ENCODE assay signal across 12 mouse cellular contexts in the genomic region with DNA sequence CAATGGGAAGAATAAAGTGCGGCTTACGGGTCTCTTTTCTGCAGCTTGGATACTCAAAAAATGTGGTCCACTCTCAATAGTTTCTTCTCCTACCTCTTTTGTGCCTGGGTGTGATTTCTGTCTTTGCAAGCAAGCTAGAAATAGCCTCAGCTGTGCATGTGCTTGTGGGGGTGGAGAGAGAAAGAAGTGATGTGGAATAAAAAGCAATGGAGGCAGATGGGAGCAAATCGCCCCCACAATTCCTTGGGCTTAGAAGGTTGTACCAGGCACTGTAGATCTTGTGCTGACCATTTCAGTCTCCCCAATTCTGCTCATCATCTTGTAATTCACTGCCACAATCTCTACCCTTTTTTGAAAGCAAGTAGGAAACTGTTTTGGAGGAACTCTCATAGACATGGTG.
DNase-seq lines count a peak whose midpoint lies in the region.
"Had no signal": no experiment of that assay in that cellular context is flagged by ENCODE, and none has a peak within 500 bp of the region (broad histone marks: within the 10 kb centered on the region; RNA-seq: fewer than 3 reads in every experiment).

No protein-coding gene starts in this region.

- DNase-seq in layer of hippocampus, adult 11-12 months (ENCODE audit: low spot score), result peak; percentile 53
- DNase-seq in layer of hippocampus, postnatal 10 days (ENCODE audit: low spot score in 2 of 2), result no peak
- DNase-seq in layer of hippocampus, adult 8-10 months (ENCODE audit: low spot score in 2 of 2), result peak; percentile 46 to 64
- DNase-seq in left cerebral cortex, postnatal 25 days (ENCODE audit: low spot score in 2 of 2), result peak; percentile 74 to 96
- DNase-seq in telencephalon, adult 2 months (ENCODE audit: low read depth, low spot score), result peak; percentile 92
- DNase-seq in thymus, postnatal 14 days, result no peak
- DNase-seq in lung, postnatal 10 days, result no peak
- DNase-seq in spleen, adult 12 weeks (ENCODE audit: low spot score), result no peak
- DNase-seq: adrenal gland, postnatal 36 days; cerebellum, postnatal 10 days; gastrocnemius, postnatal 14 days; lung, embryonic 14.5 days had no signal

- intact Hi-C loops in left cerebral cortex, postnatal 25 days (cut with DNase I), result loop anchor here (1.0 to 5.0 kb wide), 6 partner anchors 10 to 662 kb away; no protein-coding TSS in a partner anchor

Comparison
In these comparisons a context has a peak if more than half of its experiments do, and no peak if none do; other contexts are left out.
1. DNase-seq: peak in layer of hippocampus, adult 11-12 months (single experiment), layer of hippocampus, adult 8-10 months (2 of 2), left cerebral cortex, postnatal 25 days (2 of 2) and telencephalon, adult 2 months (single experiment); none in layer of hippocampus, postnatal 10 days (0 of 2), thymus, postnatal 14 days (single experiment), lung, postnatal 10 days (single experiment) and spleen, adult 12 weeks (single experiment).